Mouse (Mus musculus) cerebellum, adult 2 months (tissue): ENCODE measurements around the gene Nudt12.

Experiments used
- CTCF ChIP-seq: fragments of 200-500 bp; IDR thresholded peaks from 2 replicates; pipeline ENCODE4 v1.5.1; 2011; ENCODE audit warnings: low read depth, mild to moderate bottlenecking, control low read depth, low read length, moderate library complexity, borderline replicate concordance; ENCODE audit not compliant: insufficient read depth
- POLR2A ChIP-seq: fragments of 200-500 bp; IDR thresholded peaks from 2 replicates; pipeline ENCODE4 v1.6.1; 2011; ENCODE audit warnings: low read length, control low read depth, borderline replicate concordance; ENCODE audit not compliant: insufficient read depth

DNA sequence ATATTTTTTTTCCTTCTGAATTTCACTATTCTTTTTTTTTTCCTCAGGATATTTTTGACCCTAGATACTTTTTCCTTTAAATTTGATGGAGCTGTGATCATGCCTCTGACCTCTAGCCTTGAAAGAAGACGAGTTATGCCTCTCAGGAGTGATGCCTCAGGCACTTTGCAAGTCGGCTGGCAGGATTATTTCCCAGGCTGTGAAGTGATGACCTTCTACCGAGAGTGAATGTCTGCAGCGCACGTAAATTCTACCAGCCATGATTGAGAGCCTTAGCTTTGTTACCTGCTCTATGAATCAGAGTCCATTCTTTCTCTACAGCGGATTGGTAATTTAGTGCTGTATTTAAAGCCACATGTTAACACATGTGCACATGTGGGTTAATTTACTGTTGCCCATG lies 11.3 kb upstream of the Nudt12 start:
- no peak for TF ChIP-seq CTCF
- no peak for TF ChIP-seq POLR2A
